Mouse (Mus musculus) lung, postnatal 0 days (tissue): ENCODE results near the gene Tsc2.

Source experiments
- CTCF ChIP-seq: IDR thresholded peaks from 2 replicates; pipeline ENCODE4 v1.5.1; 2016; ENCODE audit warnings: antibody characterized with exemption, mild to moderate bottlenecking
- EP300 ChIP-seq: IDR thresholded peaks from 2 replicates; pipeline ENCODE4 v1.6.1; 2016; ENCODE audit warnings: antibody characterized with exemption, mild to moderate bottlenecking, control low read depth

DNA sequence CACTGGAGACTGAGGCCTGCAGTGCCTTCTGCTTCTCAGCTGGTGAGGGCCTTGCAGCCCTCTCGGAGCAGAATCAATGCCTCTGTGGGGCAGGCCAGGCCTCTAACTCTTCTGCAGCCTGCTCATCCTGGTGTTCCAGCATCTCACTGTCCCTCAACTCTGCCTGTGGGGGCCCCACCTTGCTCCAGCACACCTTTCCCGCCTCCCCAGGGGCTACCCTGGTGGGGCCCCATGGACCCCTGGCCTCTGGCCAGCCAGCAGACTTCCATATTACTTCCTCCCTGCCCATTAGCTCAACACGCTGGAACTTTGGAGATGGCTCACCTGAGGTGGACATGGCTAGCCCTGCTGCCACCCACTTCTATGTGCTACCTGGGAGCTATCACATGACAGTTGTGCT lies 67.3 kb downstream of the Tsc2 start:
- no peak for TF ChIP-seq CTCF
- no peak for TF ChIP-seq EP300
